ENCODE assay signal across 9 mouse cellular contexts in the genomic region with DNA sequence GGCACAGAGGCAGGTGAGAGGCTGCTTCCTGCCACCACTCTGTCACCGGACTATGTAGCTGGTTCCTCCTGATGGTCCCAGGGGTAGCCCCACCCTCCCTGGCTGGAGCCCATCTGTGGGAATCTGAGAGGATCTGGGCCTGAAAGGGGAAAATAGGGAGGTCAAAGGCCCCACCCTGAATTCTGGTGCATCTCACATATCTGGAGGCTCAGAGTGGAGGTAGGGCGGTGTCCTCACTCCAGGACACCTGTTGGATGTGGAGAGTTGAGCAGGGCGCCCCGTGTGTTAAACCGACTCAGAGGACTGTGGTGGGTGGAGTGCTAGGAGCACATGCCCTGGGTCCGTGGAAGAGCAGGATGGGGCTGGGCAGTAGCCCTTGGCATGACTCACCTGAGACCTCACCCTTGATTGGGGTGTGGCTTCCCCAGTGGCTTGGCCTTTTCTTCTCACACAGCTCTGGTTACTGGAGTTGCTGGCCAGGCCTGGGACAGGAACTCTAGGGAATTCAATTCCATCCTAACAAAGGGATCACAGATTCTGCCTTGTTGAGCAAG. TPM values are rescaled to one million over a fixed set of nuclear protein-coding genes. Genes with fewer than 3 reads are reported as not detected.
DNase-seq lines count a peak whose midpoint lies in the region; ATAC-seq and TF ChIP-seq lines count a peak whose summit lies in the region.
"Had no signal": no experiment of that assay in that cellular context is flagged by ENCODE, and none has a peak within 500 bp of the region (broad histone marks: within the 10 kb centered on the region; RNA-seq: fewer than 3 reads in every experiment).

A gene (minus strand): TSS at position 256 of the 554 bp plus-strand sequence.

- in situ Hi-C loops in ES-E14 (cut with MboI; ENCODE audit: low sequenced_read_pairs in 2 of 2, unreplicated experiment in 2 of 2): no loop called here

- no peak within 1 kb of the TSS for H3K9ac ChIP-seq in kidney, embryonic 15.5 days
- no peak within 1 kb of the TSS for H3K9ac ChIP-seq in ES-E14 (ENCODE audit: insufficient read depth, low read depth, low read length, poor library complexity, severe bottlenecking)
- no peak within 1 kb of the TSS for H3K9ac ChIP-seq in embryonic facial prominence, embryonic 14.5 days (ENCODE audit: low read depth, low read length)
- H3K9ac ChIP-seq in midbrain, embryonic 11.5 days (ENCODE audit: low read length): no peak within 1 kb of the TSS

- 81% methylated on average over 6 of the region's 6 CpGs for WGBS in kidney, embryonic 15.5 days
- 77% methylated on average over 5 of the region's 6 CpGs for WGBS in embryonic facial prominence, embryonic 14.5 days
- WGBS in midbrain, embryonic 11.5 days: 83% methylated on average over 6 of the region's 6 CpGs

- H3K27me3 ChIP-seq in kidney, embryonic 15.5 days: peaks cover 39% of the 10 kb centered on the region
- peaks cover 29% of the 10 kb centered on the region for H3K27me3 ChIP-seq in embryonic facial prominence, embryonic 14.5 days (replicated peaks; ENCODE audit: control insufficient read depth, insufficient read depth, low read length)
- H3K27me3 ChIP-seq in midbrain, embryonic 11.5 days (ENCODE audit: control insufficient read depth, insufficient read depth, low read length): peaks cover 2% of the 10 kb centered on the region; the same call in 1 of the 2 replicates

- H3K9me3 ChIP-seq in kidney, embryonic 15.5 days (replicated peaks): no peaks in the 10 kb centered on the region
- no peaks in the 10 kb centered on the region for H3K9me3 ChIP-seq in ES-E14 (ENCODE audit: control insufficient read depth, insufficient read depth, low read depth, low read length)
- H3K9me3 ChIP-seq in embryonic facial prominence, embryonic 14.5 days (ENCODE audit: control insufficient read depth, low read length): no peaks in the 10 kb centered on the region
- no peaks in the 10 kb centered on the region for H3K9me3 ChIP-seq in midbrain, embryonic 11.5 days (ENCODE audit: control insufficient read depth, low read length)

- no peak for ATAC-seq in kidney, embryonic 15.5 days (replicated peaks; ENCODE audit: low FRiP score)
- ATAC-seq in embryonic facial prominence, embryonic 14.5 days (ENCODE audit: low read depth): no peak; the same call in 1 of the 2 replicates
- no peak for ATAC-seq in midbrain, embryonic 11.5 days (ENCODE audit: low FRiP score)

- DNase-seq in kidney, adult 9 months: no peak
- no peak for DNase-seq in ES-E14 (ENCODE audit: low read depth, low spot score)
- DNase-seq in embryonic facial prominence, embryonic 14.5 days (ENCODE audit: low spot score): no peak
- DNase-seq in midbrain, embryonic 11.5 days (ENCODE audit: low spot score, missing footprints): peak; percentile 69
- DNase-seq in embryo, embryonic 9.5 days (ENCODE audit: extremely low spot score): no peak
- DNase-seq in cerebellum, adult 11-12 months: no peak
- DNase-seq in thymus, postnatal 0 days (ENCODE audit: low spot score): no peak
- DNase-seq: cerebellum, postnatal 36 days had no signal

- no peak within 1 kb of the TSS for H3K4me3 ChIP-seq in kidney, embryonic 15.5 days (replicated peaks)
- no peak within 1 kb of the TSS for H3K4me3 ChIP-seq in ES-E14 (ENCODE audit: insufficient read depth in 1 of 2, low read depth in 1 of 2, low read length in 2 of 2, poor library complexity in 1 of 2, severe bottlenecking in 1 of 2)
- no peak within 1 kb of the TSS for H3K4me3 ChIP-seq in embryonic facial prominence, embryonic 14.5 days (ENCODE audit: low read depth, low read length)
- no peak within 1 kb of the TSS for H3K4me3 ChIP-seq in midbrain, embryonic 11.5 days (ENCODE audit: low read depth, low read length)

- H3K36me3 ChIP-seq in kidney, embryonic 15.5 days: no peaks in the 10 kb centered on the region
- H3K36me3 ChIP-seq in ES-E14 (ENCODE audit: control insufficient read depth, insufficient read depth, low read length, poor library complexity, severe bottlenecking): no peaks in the 10 kb centered on the region
- no peaks in the 10 kb centered on the region for H3K36me3 ChIP-seq in embryonic facial prominence, embryonic 14.5 days (ENCODE audit: control insufficient read depth, insufficient read depth, low read length)
- no peaks in the 10 kb centered on the region for H3K36me3 ChIP-seq in midbrain, embryonic 11.5 days (ENCODE audit: control insufficient read depth, insufficient read depth, low read length)

- H3K4me2 ChIP-seq in kidney, embryonic 15.5 days: no peak within 1 kb of the TSS
- H3K4me2 ChIP-seq in embryonic facial prominence, embryonic 14.5 days (ENCODE audit: low read depth, low read length): no peak within 1 kb of the TSS
- no peak within 1 kb of the TSS for H3K4me2 ChIP-seq in midbrain, embryonic 11.5 days

- no peak within 1 kb of the TSS for H3K27ac ChIP-seq in kidney, embryonic 15.5 days
- no peak within 1 kb of the TSS for H3K27ac ChIP-seq in ES-E14 (ENCODE audit: insufficient read depth, low read depth, low read length, poor library complexity, severe bottlenecking)
- no peak within 1 kb of the TSS for H3K27ac ChIP-seq in embryonic facial prominence, embryonic 14.5 days (replicated peaks; ENCODE audit: low read depth, low read length)
- H3K27ac ChIP-seq in midbrain, embryonic 11.5 days (ENCODE audit: low read depth, low read length): no peak within 1 kb of the TSS

- H3K4me1 ChIP-seq in kidney, embryonic 15.5 days: peaks cover 8% of the 10 kb centered on the region; the same call in 1 of the 2 replicates
- H3K4me1 ChIP-seq in ES-E14 (ENCODE audit: control insufficient read depth in 2 of 2, insufficient read depth in 2 of 2, low read length in 2 of 2, poor library complexity in 1 of 2): peaks cover 0 to 7% of the 10 kb centered on the region in 2 experiments; a peak in 1 of 4 replicates
- H3K4me1 ChIP-seq in embryonic facial prominence, embryonic 14.5 days (ENCODE audit: control insufficient read depth, insufficient read depth, low read length): no peaks in the 10 kb centered on the region
- H3K4me1 ChIP-seq in midbrain, embryonic 11.5 days (ENCODE audit: control insufficient read depth, insufficient read depth, low read length): no peaks in the 10 kb centered on the region

TF ChIP-seq in ES-E14, 5 proteins besides CTCF, POLR2A, EP300 and RAD21:
- TF ChIP-seq MAFK (IDR thresholded peaks at IDR 0.05; ENCODE audit: insufficient read depth, low read depth, low read length): no peak
- no peak for TF ChIP-seq HCFC1 (IDR thresholded peaks at IDR 0.05; ENCODE audit: borderline replicate concordance, insufficient read depth, low read length)
- no peak for TF ChIP-seq CHD2 (IDR thresholded peaks at IDR 0.05; ENCODE audit: low read depth, low read length)
- TF ChIP-seq ZC3H11A (IDR thresholded peaks at IDR 0.05; ENCODE audit: borderline replicate concordance, low read depth, low read length): no peak
- no peak for TF ChIP-seq ZNF384 (IDR thresholded peaks at IDR 0.05; ENCODE audit: low read depth, low read length)

RNA-seq across cellular contexts. Expression of the gene that starts here (rescaled TPM):
- polyA plus RNA-seq in kidney, embryonic 15.5 days (2015; fragmentation: Nextera tagmentation; extraction: Ambion mirVana): 11.5 and 12.4 TPM in 2 replicates
- total RNA-seq in ES-E14 (2012; rRNA removed): 15.3 and 15.4 TPM in 2 replicates
- polyA plus RNA-seq in embryonic facial prominence, embryonic 14.5 days (2014; fragmentation: Nextera tagmentation; extraction: Ambion mirVana): 10.6 and 11.1 TPM in 2 replicates
- 9.4 and 9.6 TPM in 2 replicates for polyA plus RNA-seq in midbrain, embryonic 11.5 days (2014; fragmentation: Nextera tagmentation; extraction: Ambion mirVana)
- polyA plus RNA-seq in thymus, postnatal 0 days (2015; fragmentation: Nextera tagmentation; extraction: Ambion mirVana): 7.8 and 11.1 TPM in 2 replicates
